ENCODE assay signal across 8 mouse cellular contexts in genomic region chr7:66179120-66179581, GRCm38 (mm10).
DNase-seq lines count a peak whose midpoint lies in the region; ATAC-seq and TF ChIP-seq lines count a peak whose summit lies in the region.

No protein-coding gene starts in this region.

- TF ChIP-seq CTCF in C2C12 (IDR thresholded peaks at IDR 0.05; ENCODE audit: control insufficient read depth, insufficient read depth, insufficient read length) = no peak

- no peak overlapping the region for H3K4me2 ChIP-seq in forebrain, embryonic 16.5 days (ENCODE audit: low read length)
- no peak overlapping the region for H3K4me2 ChIP-seq in lung, embryonic 16.5 days (ENCODE audit: low read depth, low read length)

- H3K27ac ChIP-seq in forebrain, embryonic 16.5 days (ENCODE audit: low read length) = no peak overlapping the region
- 0 out of 2 replicates have a peak overlapping the region, but pooled peaks have one; percentile 2 for H3K27ac ChIP-seq in lung, embryonic 16.5 days (ENCODE audit: low read length)

- H3K79me3 ChIP-seq in C2C12 (ENCODE audit: low read depth) = no peaks in the 10 kb centered on the region

- H3K4me3 ChIP-seq in C2C12 (ENCODE audit: insufficient read depth, poor library complexity, severe bottlenecking) = no peak overlapping the region
- H3K4me3 ChIP-seq in forebrain, embryonic 16.5 days (replicated peaks; ENCODE audit: low read length) = no peak overlapping the region
- no peak overlapping the region for H3K4me3 ChIP-seq in lung, embryonic 16.5 days (ENCODE audit: low read length)

- DNase-seq in heart, adult 11 months = peak; percentile 94
- no peak for DNase-seq in heart, adult 8-10 months (ENCODE audit: low spot score)
- peak; percentile 34 for DNase-seq in splenic B cell, adult 2 months (ENCODE audit: low read depth, low spot score)
- DNase-seq in thymus, postnatal 14 days = no peak

- H3K9ac ChIP-seq in forebrain, embryonic 16.5 days (replicated peaks; ENCODE audit: low read depth, low read length) = no peak overlapping the region
- H3K9ac ChIP-seq in lung, embryonic 16.5 days (ENCODE audit: low read length) = no peak overlapping the region

- H3K36me3 ChIP-seq in C2C12 (ENCODE audit: control insufficient read depth, insufficient read depth) = peaks cover 8% of the 10 kb centered on the region
- no peaks in the 10 kb centered on the region for H3K36me3 ChIP-seq in forebrain, embryonic 16.5 days (ENCODE audit: control insufficient read depth, insufficient read depth)
- H3K36me3 ChIP-seq in lung, embryonic 16.5 days (ENCODE audit: control insufficient read depth, insufficient read depth, low read length) = peaks cover 5% of the 10 kb centered on the region
- H3K36me3 ChIP-seq in splenic B cell, adult 2 months (ENCODE audit: control insufficient read depth, insufficient read depth, low read length, poor library complexity, severe bottlenecking) = no peaks in the 10 kb centered on the region

- H3ac ChIP-seq in C2C12 (ENCODE audit: control insufficient read depth, insufficient read length, low read depth) = peak overlapping the region; percentile 26

- H3K4me1 ChIP-seq in forebrain, embryonic 16.5 days (replicated peaks; ENCODE audit: control insufficient read depth, insufficient read depth, low read length) = no peaks in the 10 kb centered on the region
- peaks cover 21% of the 10 kb centered on the region for H3K4me1 ChIP-seq in lung, embryonic 16.5 days (replicated peaks; ENCODE audit: control insufficient read depth, insufficient read depth, low read length)

- H3K9me3 ChIP-seq in forebrain, embryonic 16.5 days (ENCODE audit: control insufficient read depth, low read length) = no peaks in the 10 kb centered on the region
- H3K9me3 ChIP-seq in lung, embryonic 16.5 days (ENCODE audit: control insufficient read depth, low read length) = no peaks in the 10 kb centered on the region

- H3K27me3 ChIP-seq in C2C12 (ENCODE audit: control insufficient read depth, insufficient read depth, insufficient read length) = no peaks in the 10 kb centered on the region
- no peaks in the 10 kb centered on the region for H3K27me3 ChIP-seq in forebrain, embryonic 16.5 days (replicated peaks; ENCODE audit: control insufficient read depth, insufficient read depth, low read length)
- no peaks in the 10 kb centered on the region for H3K27me3 ChIP-seq in lung, embryonic 16.5 days (ENCODE audit: control insufficient read depth, insufficient read depth, low read depth, low read length)
- H3K27me3 ChIP-seq in splenic B cell, adult 2 months (ENCODE audit: control insufficient read depth, insufficient read depth, low read length, poor library complexity, severe bottlenecking) = no peaks in the 10 kb centered on the region

- H3K79me2 ChIP-seq in C2C12 (ENCODE audit: control insufficient read depth, insufficient read depth) = no peaks in the 10 kb centered on the region

- 61% methylated on average over 10 of the region's 10 CpGs for WGBS in forebrain, embryonic 16.5 days
- 41% methylated on average over 10 of the region's 10 CpGs for WGBS in lung, embryonic 16.5 days

- peak; percentile 66 for ATAC-seq in forebrain, embryonic 16.5 days
- peak; percentile 57 to 61 for ATAC-seq in hematopoietic stem cell, adult 5-6 weeks (replicated peaks in 1 of 2; ENCODE audit: insufficient read depth in 1 of 2, low FRiP score in 2 of 2, low TSS enrichment in 1 of 2, low read depth in 1 of 2, poor library complexity in 2 of 2, severe bottlenecking in 2 of 2)
- ATAC-seq in lung, embryonic 16.5 days (ENCODE audit: low read depth) = peak; percentile 39

TF ChIP-seq in C2C12, 6 proteins besides CTCF, POLR2A, EP300 and RAD21:
- TF ChIP-seq MYOG (IDR thresholded peaks at IDR 0.05; ENCODE audit: control insufficient read depth, extremely low read depth, insufficient read length) (no peak), MYOD1 (IDR thresholded peaks at IDR 0.05; ENCODE audit: control insufficient read depth, insufficient read length, low read depth) (peak; percentile 2)

Comparison
In these comparisons a context has a peak if more than half of its experiments do, and no peak if none do; other contexts are left out.
1. DNase-seq: peak in heart, adult 11 months (single experiment) and splenic B cell, adult 2 months (single experiment); none in heart, adult 8-10 months (single experiment) and thymus, postnatal 14 days (single experiment).
2. Peak in every context shown above with its lines, with median percentiles within 50 percentile points of each other: ATAC-seq.